Mouse (Mus musculus) embryonic facial prominence, embryonic 13.5 days (tissue): ENCODE measurements around the gene Styxl1. TPM values are rescaled to one million over a fixed set of nuclear protein-coding genes. Genes with fewer than 3 reads are reported as not detected.

ENCODE experiments used
- ATAC-seq: fragments of 200-750 bp; cut with Nextera tagmentation; 2 replicates; pipeline ENCODE4 v1.8.0; 2017; ENCODE audit warnings: low read depth; ENCODE audit not compliant: insufficient number of reproducible peaks, insufficient read depth, low FRiP score, low TSS enrichment
- H3K27ac ChIP-seq: fragments of 300-500 bp; sonication (generic); 2 replicates; pipeline ENCODE4 v1.5.1; 2015; ENCODE audit warnings: moderate library complexity, mild to moderate bottlenecking, inconsistent platforms
- H3K27me3 ChIP-seq: fragments of 300-500 bp; sonication (generic); 2 replicates; pipeline ENCODE4 v1.6.1; 2015; ENCODE audit warnings: mild to moderate bottlenecking, inconsistent platforms
- H3K36me3 ChIP-seq: fragments of 300-500 bp; sonication (generic); 2 replicates; pipeline ENCODE4 v1.6.1; 2015; ENCODE audit warnings: mild to moderate bottlenecking, inconsistent platforms
- H3K4me1 ChIP-seq: fragments of 300-500 bp; sonication (generic); 2 replicates; pipeline ENCODE4 v1.6.1; 2015; ENCODE audit warnings: inconsistent platforms
- H3K4me2 ChIP-seq: fragments of 300-500 bp; sonication (generic); 2 replicates; pipeline ENCODE4 v1.6.1; 2015; ENCODE audit warnings: moderate library complexity, mild to moderate bottlenecking, inconsistent platforms
- H3K4me3 ChIP-seq: fragments of 300-500 bp; sonication (generic); 2 replicates; pipeline ENCODE4 v1.5.1; 2015; ENCODE audit warnings: mild to moderate bottlenecking, inconsistent platforms
- H3K9ac ChIP-seq: fragments of 300-500 bp; sonication (generic); 2 replicates; pipeline ENCODE4 v1.6.1; 2015; ENCODE audit warnings: mild to moderate bottlenecking, inconsistent platforms
- H3K9me3 ChIP-seq: fragments of 300-500 bp; sonication (generic); 2 replicates; pipeline ENCODE4 v1.6.1; 2016; ENCODE audit warnings: inconsistent platforms
- WGBS: fragments of 180-500 bp; shearing (Covaris S2); methylation state at CpG from one replicate; pipeline ENCODE4 v1.1.7; 2015; ENCODE audit warnings: mixed read lengths; 5-methylcytosine and 5-hydroxymethylcytosine counted together
- polyA plus RNA-seq: library from polyadenylated mRNA; unstranded; fragments of >200 nt; fragmentation: Nextera tagmentation; extraction: Ambion mirVana; gene quantifications from 2 replicates; pipeline ENCODE4 v1.2.1, GENCODE M21; 2015

Styxl1 gene
- polyA plus RNA-seq, 1 experiment from 2014 or later = 0.31 TPM

DNA sequence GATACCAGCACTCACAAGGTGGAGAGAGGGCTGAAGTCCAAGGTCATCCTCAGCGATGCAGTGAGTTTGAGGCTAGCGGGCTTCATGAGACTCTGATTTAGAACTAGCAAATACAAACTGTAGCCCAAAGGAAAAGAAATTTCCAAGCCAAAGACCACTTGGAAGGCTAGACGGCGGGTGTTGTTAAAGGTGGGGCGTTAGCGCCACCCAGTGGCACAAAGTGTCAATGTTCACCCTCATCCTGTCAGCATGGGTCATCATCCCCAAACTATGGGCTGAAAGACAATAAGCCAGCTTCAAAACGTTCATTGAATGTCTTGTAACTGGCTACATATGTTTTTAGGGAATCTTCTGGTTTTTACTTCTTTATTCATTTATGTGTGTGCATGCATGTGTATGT, 14.7 kb downstream of the Styxl1 start:
- H3K4me2 ChIP-seq = no peak overlapping the region
- 0 out of 2 replicates have a peak, but pooled peaks cover 4% of the 10 kb centered on the region for H3K4me1 ChIP-seq
- H3K4me3 ChIP-seq = no peak overlapping the region
- no peaks in the 10 kb centered on the region for H3K9me3 ChIP-seq
- H3K27ac ChIP-seq = no peak overlapping the region
- H3K36me3 ChIP-seq = no peaks in the 10 kb centered on the region
- H3K9ac ChIP-seq = no peak overlapping the region
- H3K27me3 ChIP-seq = 0 out of 2 replicates have a peak, but pooled peaks cover 4% of the 10 kb centered on the region
- 4% methylated on average over 7 of the region's 7 CpGs for WGBS
- no peak for ATAC-seq

DNA sequence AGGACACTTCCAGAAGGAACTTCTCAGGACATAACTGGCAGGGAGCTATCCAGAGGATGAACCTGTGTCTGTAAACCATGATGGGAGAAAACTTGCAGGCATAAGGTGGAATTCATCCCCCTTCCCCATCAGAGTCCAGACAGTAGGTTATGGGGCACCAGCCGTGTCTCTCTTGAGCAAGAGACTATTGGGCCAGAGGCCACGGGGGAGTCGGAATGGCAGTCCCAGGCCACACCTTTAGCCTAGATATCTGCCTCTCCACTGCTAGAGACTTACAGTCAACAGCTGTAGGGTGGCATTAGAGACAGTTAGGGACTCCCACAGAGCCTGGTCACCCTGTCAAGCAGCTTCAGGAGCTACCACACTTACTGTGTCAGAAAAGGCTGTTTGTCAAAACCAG, 16.3 kb downstream of the Styxl1 start:
- Histone ChIP-seq H3K27ac (no peak overlapping the region), H3K4me3 (no peak overlapping the region), H3K4me1 (0 out of 2 replicates have a peak, but pooled peaks cover 4% of the 10 kb centered on the region), H3K27me3 (0 out of 2 replicates have a peak, but pooled peaks cover 4% of the 10 kb centered on the region), H3K4me2 (no peak overlapping the region), H3K36me3 (no peaks in the 10 kb centered on the region), H3K9me3 (no peaks in the 10 kb centered on the region), H3K9ac (no peak overlapping the region)
- no peak for ATAC-seq
- 75% methylated on average over 3 of the region's 3 CpGs for WGBS

DNA sequence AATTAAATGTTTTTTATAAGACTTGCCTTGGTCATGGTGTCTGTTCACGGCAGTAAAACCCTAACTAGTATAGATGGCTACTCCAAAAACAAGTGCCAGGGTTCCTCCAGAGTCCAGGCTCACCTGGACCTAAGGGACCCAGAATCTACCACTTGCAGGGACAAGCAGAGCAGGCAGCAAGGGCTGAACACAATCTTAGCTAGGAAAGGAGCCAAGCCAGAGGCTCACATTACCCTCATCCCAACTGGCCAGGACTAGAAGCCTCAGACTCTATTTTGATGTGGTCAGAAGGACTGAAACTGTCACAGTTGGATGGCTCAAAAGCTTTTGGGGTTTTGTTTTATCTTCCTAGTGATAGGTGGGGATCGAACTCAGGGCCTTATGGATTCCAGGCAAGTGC, 26.6 kb downstream of the Styxl1 start:
- Histone ChIP-seq H3K9me3 (0 out of 2 replicates have a peak, but pooled peaks cover 3% of the 10 kb centered on the region), H3K4me3 (no peak overlapping the region), H3K9ac (no peak overlapping the region), H3K4me1 (no peaks in the 10 kb centered on the region), H3K36me3 (no peaks in the 10 kb centered on the region), H3K27me3 (no peaks in the 10 kb centered on the region), H3K4me2 (no peak overlapping the region), H3K27ac (no peak overlapping the region)
- 66% methylated on average over 2 of the region's 2 CpGs for WGBS
- no peak for ATAC-seq

DNA sequence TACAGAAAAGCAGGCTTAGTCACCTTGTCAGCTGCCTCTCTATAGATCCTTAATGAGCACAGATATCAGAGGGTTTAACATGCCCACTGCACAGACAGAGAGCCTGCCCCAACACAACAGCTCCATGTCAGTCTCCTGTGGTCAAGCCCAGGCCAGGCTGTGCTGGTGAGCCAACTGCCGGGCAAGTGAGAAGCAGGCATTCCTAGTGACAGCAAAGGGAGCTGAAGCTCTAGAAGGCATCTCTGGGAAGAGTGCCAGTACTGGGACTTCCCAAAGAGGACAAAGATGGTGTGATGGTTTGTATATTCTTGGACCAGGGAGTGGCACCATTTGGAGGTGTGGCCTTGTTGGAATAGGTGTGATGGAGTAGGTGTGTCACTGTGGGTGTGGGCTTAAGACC, 27.1 kb downstream of the Styxl1 start:
- WGBS = 76% methylated on average over 1 of the region's 1 CpGs
- no peak overlapping the region for H3K27ac ChIP-seq
- no peak for ATAC-seq
- H3K9me3 ChIP-seq = 0 out of 2 replicates have a peak, but pooled peaks cover 3% of the 10 kb centered on the region
- H3K36me3 ChIP-seq = no peaks in the 10 kb centered on the region
- H3K9ac ChIP-seq = no peak overlapping the region
- no peaks in the 10 kb centered on the region for H3K4me1 ChIP-seq
- H3K4me2 ChIP-seq = no peak overlapping the region
- H3K4me3 ChIP-seq = no peak overlapping the region
- no peaks in the 10 kb centered on the region for H3K27me3 ChIP-seq

DNA sequence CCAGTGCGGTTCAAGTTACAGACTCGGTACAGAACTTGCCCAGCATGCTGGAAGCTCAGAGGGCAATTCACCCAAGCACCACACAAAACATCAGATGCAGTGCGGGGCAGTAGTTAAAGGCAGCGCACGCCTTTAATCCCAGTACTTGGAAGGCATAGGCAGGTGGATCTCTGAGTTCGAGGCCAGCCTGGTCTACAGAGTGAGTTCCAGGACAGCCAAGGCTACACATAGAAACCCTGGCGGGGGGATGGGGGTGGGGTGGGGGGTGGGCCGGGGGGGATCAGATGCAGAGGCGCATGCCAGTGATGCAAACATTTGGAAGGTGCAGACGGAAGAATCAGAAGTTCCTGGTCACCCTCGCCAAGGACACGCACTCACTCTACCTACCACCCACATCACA, 33.4 kb downstream of the Styxl1 start:
- Histone ChIP-seq H3K9me3 (0 out of 2 replicates have a peak, but pooled peaks cover 3% of the 10 kb centered on the region), H3K4me2 (peak overlapping the region; percentile 91), H3K36me3 (peaks cover 19% of the 10 kb centered on the region), H3K27me3 (no peaks in the 10 kb centered on the region), H3K9ac (peak overlapping the region; percentile 87), H3K27ac (peak overlapping the region; percentile 75), H3K4me1 (peaks cover 17% of the 10 kb centered on the region), H3K4me3 (peak overlapping the region; percentile 88)
- WGBS = 17% methylated on average over 12 of the region's 12 CpGs
- ATAC-seq = no peak

DNA sequence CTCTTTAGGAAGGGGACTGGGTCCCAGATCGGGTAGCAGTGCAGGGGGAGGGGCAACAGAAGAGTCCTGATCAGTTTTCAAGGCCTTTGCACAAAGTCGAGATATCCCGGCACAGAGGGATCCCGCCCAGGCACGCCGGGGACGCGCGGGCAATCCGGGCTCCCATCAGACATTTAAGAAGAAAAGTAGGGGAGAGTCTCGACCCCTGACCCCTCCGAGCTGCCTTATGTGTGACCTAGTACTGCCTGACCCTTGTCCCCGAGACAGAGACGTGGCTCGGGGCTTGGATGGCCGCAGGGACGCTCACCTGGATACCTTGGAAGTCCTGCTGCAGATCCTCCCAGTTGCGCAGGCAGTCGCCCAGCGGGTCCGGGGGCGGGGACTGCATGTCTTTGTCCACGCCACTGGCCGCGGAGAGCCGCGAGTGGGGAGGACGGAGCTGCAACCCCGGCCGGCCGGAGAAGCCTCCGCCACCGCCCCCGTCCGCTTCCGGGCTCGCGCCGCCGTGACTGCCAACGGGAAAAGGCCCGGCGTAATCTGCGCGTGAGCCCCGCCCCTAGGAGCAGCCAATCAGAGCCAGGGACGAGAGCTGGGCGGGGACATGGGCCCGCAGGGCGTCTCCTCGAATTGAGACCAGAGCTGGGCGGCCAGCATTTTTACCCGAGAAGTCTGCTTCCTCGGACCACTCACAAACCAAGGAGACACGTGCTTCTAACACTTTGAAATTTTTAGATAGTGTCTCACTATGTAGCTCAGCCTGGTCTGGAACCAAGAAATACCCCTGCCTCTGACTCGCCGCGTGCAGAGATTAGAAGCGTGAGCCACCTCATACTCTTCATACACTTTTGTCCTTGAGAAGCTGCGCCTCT, 34.2 kb downstream of the Styxl1 start, which contains the start of gene Tmem120a:
Gene Tmem120a (minus strand): TSS at position 708 of the 869 bp plus-strand sequence.
- Histone ChIP-seq H3K4me3 (peak within 1 kb of the TSS; percentile 88), H3K9me3 (0 out of 2 replicates have a peak, but pooled peaks cover 3% of the 10 kb centered on the region), H3K4me2 (peak within 1 kb of the TSS; percentile 91), H3K4me1 (peaks cover 17% of the 10 kb centered on the region), H3K9ac (peak within 1 kb of the TSS; percentile 87), H3K27ac (peak within 1 kb of the TSS; percentile 75), H3K36me3 (peaks cover 24% of the 10 kb centered on the region), H3K27me3 (no peaks in the 10 kb centered on the region)
- WGBS = under 1% methylated on average over 57 of the region's 60 CpGs
- ATAC-seq = peak; percentile 91

DNA sequence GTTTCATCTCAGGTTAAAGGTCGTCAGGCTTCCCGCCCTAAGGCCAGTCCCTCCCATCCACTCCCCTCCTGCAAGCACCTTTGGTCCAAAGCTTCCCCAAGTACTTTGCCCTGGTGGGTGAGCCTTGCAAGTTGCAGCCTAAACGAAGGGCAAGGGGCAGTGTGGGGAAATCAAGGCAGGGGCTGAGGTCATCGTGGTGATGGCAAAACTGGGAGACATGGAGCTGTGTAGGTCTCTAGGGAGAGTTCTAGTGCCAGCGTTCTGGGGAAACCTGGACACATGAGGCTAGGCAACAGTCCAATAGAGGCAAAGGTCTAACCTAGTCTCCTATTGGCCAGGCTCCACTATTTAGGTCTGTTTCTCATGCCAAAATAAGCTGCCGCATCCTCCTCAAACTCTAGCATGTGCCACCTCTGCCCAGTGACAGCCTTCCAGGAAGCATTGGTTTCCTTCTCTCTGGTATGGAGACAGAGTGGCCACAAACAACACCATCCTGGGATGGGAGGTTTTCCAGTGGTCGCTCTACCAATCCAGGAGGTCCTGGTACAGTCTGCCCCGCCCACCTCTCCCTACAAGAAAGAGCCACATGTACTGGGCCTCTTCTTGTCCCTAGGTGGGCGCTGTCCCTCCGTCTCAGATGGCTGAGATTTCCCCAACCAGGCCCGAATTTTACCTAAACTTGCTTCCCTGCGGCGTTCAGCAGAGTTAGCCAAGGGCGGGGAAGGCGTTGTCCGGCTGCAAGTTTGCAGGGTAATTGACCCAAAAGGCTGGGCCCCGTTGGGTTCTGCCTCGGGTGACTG, 35.0 kb downstream of the Styxl1 start:
- Histone ChIP-seq H3K4me3 (peak overlapping the region; percentile 88), H3K9me3 (0 out of 2 replicates have a peak, but pooled peaks cover 3% of the 10 kb centered on the region), H3K27me3 (no peaks in the 10 kb centered on the region), H3K4me2 (peak overlapping the region; percentile 91), H3K9ac (peak overlapping the region; percentile 87), H3K27ac (0 out of 2 replicates have a peak overlapping the region, but pooled peaks have one; percentile 33), H3K4me1 (peaks cover 17% of the 10 kb centered on the region), H3K36me3 (peaks cover 24% of the 10 kb centered on the region)
- no peak for ATAC-seq
- 16% methylated on average over 18 of the region's 18 CpGs for WGBS

DNA sequence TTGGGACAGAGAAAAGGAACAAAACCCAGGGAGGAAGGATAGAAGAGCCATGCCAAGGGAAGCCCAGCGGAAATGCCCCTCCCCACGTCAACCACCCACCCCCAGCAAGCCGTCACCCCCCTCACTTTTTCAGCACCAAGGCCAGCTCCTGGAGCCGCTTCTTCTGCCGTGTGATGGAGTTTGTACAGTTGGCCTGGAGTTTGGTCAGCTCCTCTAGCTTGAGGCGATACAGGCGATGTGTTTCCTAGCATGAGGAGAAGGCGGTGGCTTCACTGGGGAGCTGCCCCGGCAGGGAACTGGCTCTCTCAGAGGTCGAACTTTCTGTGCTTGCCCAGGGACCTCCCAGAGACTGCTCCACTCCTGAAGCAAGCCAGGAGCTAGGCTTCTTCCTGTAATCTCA, 36.0 kb downstream of the Styxl1 start:
- H3K27me3 ChIP-seq = no peaks in the 10 kb centered on the region
- peaks cover 31% of the 10 kb centered on the region for H3K36me3 ChIP-seq

DNA sequence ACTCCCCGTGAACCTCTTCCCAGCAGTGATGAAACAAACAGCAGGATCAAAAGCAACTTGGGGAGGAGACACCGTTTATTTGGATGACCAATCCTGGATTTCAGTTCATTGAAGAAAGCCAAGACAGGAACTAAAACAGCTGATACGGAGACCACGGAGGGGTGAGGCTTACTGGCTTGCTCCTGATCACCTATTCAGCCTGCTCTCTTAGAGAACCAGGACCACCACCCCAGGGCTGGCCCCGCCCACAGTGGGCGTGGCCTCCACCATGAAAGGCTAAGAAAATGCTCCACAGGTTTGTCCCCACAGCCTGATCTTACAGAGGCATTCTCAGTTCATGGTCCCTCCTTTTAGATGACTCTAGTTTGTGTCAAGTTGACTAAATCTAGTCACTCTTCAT, 39.9 kb downstream of the Styxl1 start:
- H3K4me3 ChIP-seq = no peak overlapping the region
- H3K4me2 ChIP-seq = no peak overlapping the region
- 22% methylated on average over 6 of the region's 6 CpGs for WGBS
- no peak overlapping the region for H3K27ac ChIP-seq
- H3K9ac ChIP-seq = no peak overlapping the region
- H3K9me3 ChIP-seq = no peaks in the 10 kb centered on the region
- H3K36me3 ChIP-seq = peaks cover 70% of the 10 kb centered on the region
- peaks cover 8% of the 10 kb centered on the region for H3K4me1 ChIP-seq
- no peaks in the 10 kb centered on the region for H3K27me3 ChIP-seq
- ATAC-seq = no peak

More for the DNA sequence above, 36.0 kb downstream of the Styxl1 start:
- no peaks in the 10 kb centered on the region for H3K9me3 ChIP-seq
- H3K4me3 ChIP-seq = no peak overlapping the region
- H3K9ac ChIP-seq = no peak overlapping the region
- H3K4me2 ChIP-seq = no peak overlapping the region
- ATAC-seq = no peak
- no peak overlapping the region for H3K27ac ChIP-seq
- WGBS = 47% methylated on average over 10 of the region's 10 CpGs
- peaks cover 17% of the 10 kb centered on the region for H3K4me1 ChIP-seq

DNA sequence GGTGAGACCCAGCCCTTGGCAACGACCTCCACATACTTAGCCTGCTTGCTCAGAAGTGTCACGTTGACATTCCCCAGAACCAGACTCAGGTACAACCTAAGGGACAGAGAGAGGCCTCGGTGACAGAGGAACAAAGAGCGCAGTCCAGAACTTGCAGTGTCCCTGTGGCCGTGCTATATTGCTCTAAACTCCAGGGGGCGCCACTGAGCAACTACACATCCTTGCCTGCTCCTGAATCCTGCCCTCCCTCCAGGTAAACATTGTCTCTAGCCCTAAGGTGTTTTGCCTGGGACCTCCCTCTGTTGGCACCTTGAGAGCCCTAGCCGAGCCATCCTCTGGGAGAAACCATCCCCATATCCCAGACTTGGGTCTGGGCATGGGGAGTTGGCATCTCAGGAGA, 41.0 kb downstream of the Styxl1 start:
- WGBS = 76% methylated on average over 7 of the region's 7 CpGs

DNA sequence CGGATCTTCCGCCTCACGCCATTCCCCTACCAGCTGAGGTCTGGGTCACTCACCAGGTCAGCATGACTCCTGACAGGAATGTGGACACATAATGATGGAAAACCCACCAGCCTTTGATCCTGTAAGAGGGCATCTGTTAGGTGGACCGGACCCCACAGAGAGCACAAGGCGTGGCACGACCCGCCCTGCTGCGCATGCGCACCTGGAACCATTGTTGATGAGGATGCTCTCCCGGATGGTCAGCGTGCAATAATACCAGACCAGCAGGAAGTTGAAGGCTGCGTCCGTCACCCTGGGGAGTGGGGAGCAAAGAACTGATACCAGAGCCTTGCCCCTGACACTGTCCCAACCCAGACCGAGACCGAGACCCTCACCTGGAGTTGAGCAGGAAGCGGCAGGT, 41.6 kb downstream of the Styxl1 start:
- peaks cover 83% of the 10 kb centered on the region for H3K36me3 ChIP-seq
- no peak overlapping the region for H3K9ac ChIP-seq
- no peak overlapping the region for H3K4me3 ChIP-seq
- no peak overlapping the region for H3K4me2 ChIP-seq
- no peak overlapping the region for H3K27ac ChIP-seq
- no peaks in the 10 kb centered on the region for H3K4me1 ChIP-seq
- no peaks in the 10 kb centered on the region for H3K27me3 ChIP-seq
- H3K9me3 ChIP-seq = no peaks in the 10 kb centered on the region
- no peak for ATAC-seq
- 93% methylated on average over 16 of the region's 16 CpGs for WGBS

More for the DNA sequence above, 41.0 kb downstream of the Styxl1 start:
- Histone ChIP-seq H3K4me2 (no peak overlapping the region), H3K4me3 (no peak overlapping the region), H3K9ac (no peak overlapping the region), H3K36me3 (peaks cover 81% of the 10 kb centered on the region), H3K4me1 (no peaks in the 10 kb centered on the region), H3K9me3 (no peaks in the 10 kb centered on the region), H3K27ac (no peak overlapping the region), H3K27me3 (no peaks in the 10 kb centered on the region)
- no peak for ATAC-seq
